Mouse (Mus musculus): ENCODE data around the gene Fbl. TPM values are rescaled to one million over a fixed set of nuclear protein-coding genes. Genes with fewer than 3 reads are reported as not detected.
"Not testable (repeated sequence)": the region's sequence is repeated elsewhere in the genome, so short reads cannot be mapped to it uniquely, and the experiment has no call there.

The Fbl gene
- polyA plus RNA-seq, 1 experiment = 50.0 TPM

DNA sequence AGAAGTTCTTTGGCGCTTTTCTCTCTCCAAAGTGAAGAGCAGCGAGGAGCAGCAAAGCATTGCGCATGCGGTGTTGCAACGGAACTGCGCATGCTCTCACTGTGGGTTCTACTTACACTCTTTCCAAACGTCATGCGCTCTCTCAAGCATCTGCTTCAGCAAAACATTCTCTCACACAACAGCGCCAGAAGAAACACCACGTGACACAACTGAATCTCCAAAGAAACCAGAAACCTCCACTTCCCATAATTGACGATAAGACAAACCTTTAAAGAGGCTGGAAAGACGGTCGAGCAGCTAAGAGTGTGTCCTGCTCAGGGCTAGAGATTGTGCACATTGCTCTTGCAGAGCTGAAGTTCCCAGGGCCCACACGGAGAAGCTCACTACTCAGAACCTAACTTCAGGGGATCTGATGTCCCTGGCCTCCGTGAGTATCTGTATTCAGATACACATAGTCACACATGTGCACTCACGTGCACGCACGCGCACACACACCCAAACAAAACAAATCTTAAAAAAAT lies 39.5 kb downstream of the Fbl start:
- TF ChIP-seq CTCF (IDR thresholded peaks at IDR 0.05; ENCODE audit: control insufficient read depth, insufficient read depth, insufficient replicate concordance, low read depth, low read length) (no peak), POLR2A (IDR thresholded peaks at IDR 0.05; ENCODE audit: control insufficient read depth, low read depth, low read length) (peak; percentile 68; the same call in 1 of the 2 replicates)
- H3K4me3 ChIP-seq (ENCODE audit: control insufficient read depth, low read depth, low read length) = peak overlapping the region; percentile 81
- H3K36me3 ChIP-seq (ENCODE audit: control insufficient read depth, insufficient read depth, low read length) = no peaks in the 10 kb centered on the region
- H3K4me1 ChIP-seq (ENCODE audit: control insufficient read depth, insufficient read depth, low read length) = peaks cover 4% of the 10 kb centered on the region
- no peaks in the 10 kb centered on the region for H3K27me3 ChIP-seq (ENCODE audit: control insufficient read depth, insufficient read depth, low read length)
- 0 out of 2 replicates have a peak overlapping the region, but pooled peaks have one; percentile 69 for H3K27ac ChIP-seq (ENCODE audit: control insufficient read depth, insufficient read depth, low read depth, low read length)

DNA sequence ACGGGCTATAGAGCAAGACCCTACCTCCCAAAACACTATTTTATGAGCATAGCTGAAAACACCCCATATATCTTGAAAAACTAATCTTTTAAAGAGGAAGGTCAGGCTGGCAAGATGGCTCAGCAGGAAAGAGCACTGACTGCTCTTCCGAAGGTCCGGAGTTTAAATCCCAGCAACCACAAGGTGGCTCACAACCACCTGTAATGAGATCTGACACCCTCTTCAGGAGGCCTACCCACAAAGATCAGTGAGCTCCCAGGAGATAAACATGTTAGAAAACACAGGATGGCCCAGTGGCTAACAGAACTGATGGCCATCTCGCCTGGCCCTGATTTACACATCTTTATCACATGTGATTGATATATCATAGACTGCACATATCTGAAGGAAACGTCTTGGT lies 41.2 kb downstream of the Fbl start:
- TF ChIP-seq CTCF (IDR thresholded peaks at IDR 0.05; ENCODE audit: control insufficient read depth, insufficient read depth, insufficient replicate concordance, low read depth, low read length) = no peak
- no peak for TF ChIP-seq POLR2A (IDR thresholded peaks at IDR 0.05; ENCODE audit: control insufficient read depth, low read depth, low read length)
- H3K36me3 ChIP-seq (ENCODE audit: control insufficient read depth, insufficient read depth, low read length) = no peaks in the 10 kb centered on the region
- no peaks in the 10 kb centered on the region for H3K27me3 ChIP-seq (ENCODE audit: control insufficient read depth, insufficient read depth, low read length)
- H3K27ac ChIP-seq (ENCODE audit: control insufficient read depth, insufficient read depth, low read depth, low read length) = no peak overlapping the region
- no peak overlapping the region for H3K4me3 ChIP-seq (ENCODE audit: control insufficient read depth, low read depth, low read length)
- peaks cover 4% of the 10 kb centered on the region for H3K4me1 ChIP-seq (ENCODE audit: control insufficient read depth, insufficient read depth, low read length)

DNA sequence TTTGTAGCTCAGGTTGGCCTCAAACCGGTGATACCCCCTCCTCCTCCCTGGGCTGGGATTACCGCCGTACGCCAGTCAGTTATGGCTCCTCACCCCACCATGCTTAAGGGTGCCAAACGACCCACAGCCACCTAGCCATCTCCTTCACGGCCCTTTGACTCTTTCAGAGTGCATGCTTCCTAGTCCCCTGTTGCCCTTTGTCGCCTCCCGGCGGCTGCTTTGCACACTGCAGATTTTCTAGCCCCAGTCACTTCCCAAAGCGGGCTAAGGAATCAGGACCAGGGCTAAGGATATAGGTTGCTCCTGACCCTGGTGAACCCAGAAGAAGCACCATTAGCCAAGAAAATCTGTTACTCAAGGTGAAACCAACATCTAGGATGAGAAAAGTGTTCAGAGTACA lies 44.6 kb downstream of the Fbl start:
- Histone ChIP-seq H3K27ac (ENCODE audit: control insufficient read depth, insufficient read depth, low read depth, low read length) (no peak overlapping the region), H3K36me3 (ENCODE audit: control insufficient read depth, insufficient read depth, low read length) (no peaks in the 10 kb centered on the region), H3K4me1 (ENCODE audit: control insufficient read depth, insufficient read depth, low read length) (peaks cover 1% of the 10 kb centered on the region), H3K27me3 (ENCODE audit: control insufficient read depth, insufficient read depth, low read length) (no peaks in the 10 kb centered on the region), H3K4me3 (ENCODE audit: control insufficient read depth, low read depth, low read length) (no peak overlapping the region)
- no peak for TF ChIP-seq POLR2A (IDR thresholded peaks at IDR 0.05; ENCODE audit: control insufficient read depth, low read depth, low read length)
- TF ChIP-seq CTCF (IDR thresholded peaks at IDR 0.05; ENCODE audit: control insufficient read depth, insufficient read depth, insufficient replicate concordance, low read depth, low read length) = peak; percentile 67; the same call in 1 of the 2 replicates

DNA sequence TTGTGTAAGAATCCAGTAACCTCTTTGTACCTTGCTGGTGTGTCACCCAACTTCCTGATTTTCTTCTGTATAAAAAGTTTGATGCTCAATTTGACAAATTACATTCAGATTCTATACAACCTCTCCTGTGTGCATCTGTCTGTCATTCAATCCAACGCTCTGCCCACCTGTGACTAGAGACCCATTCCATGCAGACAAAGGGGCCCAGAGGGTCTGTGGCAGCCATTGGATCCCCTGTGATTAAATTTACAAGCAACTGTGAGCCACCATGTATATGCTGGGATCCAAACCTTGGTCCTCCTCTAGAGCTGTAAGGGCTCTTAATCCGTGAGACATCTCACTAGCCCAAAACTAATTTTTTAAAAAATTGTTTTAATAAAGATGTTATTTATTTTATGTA lies 46.4 kb downstream of the Fbl start:
- H3K4me1 ChIP-seq (ENCODE audit: control insufficient read depth, insufficient read depth, low read length); H3K27me3 ChIP-seq (ENCODE audit: control insufficient read depth, insufficient read depth, low read length); H3K27ac ChIP-seq (ENCODE audit: control insufficient read depth, insufficient read depth, low read depth, low read length); H3K4me3 ChIP-seq (ENCODE audit: control insufficient read depth, low read depth, low read length); H3K36me3 ChIP-seq (ENCODE audit: control insufficient read depth, insufficient read depth, low read length): not testable (repeated sequence)

DNA sequence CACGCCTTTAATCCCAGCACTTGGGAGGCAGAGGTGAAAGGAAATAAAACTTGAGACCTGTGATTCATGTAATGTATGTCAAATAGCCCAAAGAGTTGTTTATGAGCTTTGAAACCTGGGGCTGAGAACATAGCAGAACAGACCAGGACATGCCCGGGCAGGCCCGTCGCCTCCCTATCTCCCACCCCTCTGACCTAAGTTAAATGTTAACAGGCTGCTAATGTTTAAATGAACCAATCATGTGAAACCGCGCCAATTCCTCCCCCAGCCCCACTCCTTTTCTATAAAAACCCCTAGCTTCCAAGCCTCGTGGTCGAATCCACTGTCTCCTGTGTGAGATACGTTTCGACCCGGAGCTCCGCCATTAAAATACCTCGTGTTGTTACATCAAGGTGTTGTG lies 48.3 kb downstream of the Fbl start:
- H3K27me3 ChIP-seq (ENCODE audit: control insufficient read depth, insufficient read depth, low read length); H3K36me3 ChIP-seq (ENCODE audit: control insufficient read depth, insufficient read depth, low read length); H3K4me3 ChIP-seq (ENCODE audit: control insufficient read depth, low read depth, low read length); H3K27ac ChIP-seq (ENCODE audit: control insufficient read depth, insufficient read depth, low read depth, low read length); H3K4me1 ChIP-seq (ENCODE audit: control insufficient read depth, insufficient read depth, low read length): not testable (repeated sequence)

GRCm38 (mm10) chr7:28218951-28219740 lies 49.6 kb downstream of the Fbl start:
- H3K36me3 ChIP-seq (ENCODE audit: control insufficient read depth, insufficient read depth, low read length); H3K4me1 ChIP-seq (ENCODE audit: control insufficient read depth, insufficient read depth, low read length); H3K4me3 ChIP-seq (ENCODE audit: control insufficient read depth, low read depth, low read length); H3K27me3 ChIP-seq (ENCODE audit: control insufficient read depth, insufficient read depth, low read length); H3K27ac ChIP-seq (ENCODE audit: control insufficient read depth, insufficient read depth, low read depth, low read length): not testable (repeated sequence)

GRCm38 (mm10) chr7:28226836-28227235 lies 57.3 kb downstream of the Fbl start:
- H3K36me3 ChIP-seq (ENCODE audit: control insufficient read depth, insufficient read depth, low read length); H3K27ac ChIP-seq (ENCODE audit: control insufficient read depth, insufficient read depth, low read depth, low read length); H3K4me1 ChIP-seq (ENCODE audit: control insufficient read depth, insufficient read depth, low read length); H3K4me3 ChIP-seq (ENCODE audit: control insufficient read depth, low read depth, low read length); H3K27me3 ChIP-seq (ENCODE audit: control insufficient read depth, insufficient read depth, low read length): not testable (repeated sequence)

DNA sequence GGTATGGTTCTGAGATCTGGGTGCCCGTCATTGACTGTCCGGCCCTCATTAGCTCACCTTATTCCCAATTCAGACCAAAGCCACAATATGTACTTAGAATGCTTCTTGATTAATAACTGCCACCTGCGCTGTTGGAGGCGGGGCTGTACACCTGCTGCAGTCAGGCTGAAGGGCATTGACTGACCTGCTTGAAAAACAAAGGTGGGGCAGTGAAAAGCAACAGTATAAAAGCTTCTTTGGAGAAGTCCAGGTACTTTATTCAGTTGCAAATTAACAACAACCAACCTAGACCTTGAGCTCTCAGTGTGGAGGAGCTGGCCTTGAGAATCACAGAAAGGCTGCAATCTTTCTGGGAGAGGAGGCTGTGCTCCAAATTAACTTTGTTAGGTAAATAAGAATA lies 57.9 kb downstream of the Fbl start:
- not testable (repeated sequence) for H3K27ac ChIP-seq (ENCODE audit: control insufficient read depth, insufficient read depth, low read depth, low read length); H3K36me3 ChIP-seq (ENCODE audit: control insufficient read depth, insufficient read depth, low read length); H3K4me1 ChIP-seq (ENCODE audit: control insufficient read depth, insufficient read depth, low read length); H3K4me3 ChIP-seq (ENCODE audit: control insufficient read depth, low read depth, low read length); H3K27me3 ChIP-seq (ENCODE audit: control insufficient read depth, insufficient read depth, low read length)

Other genes starting within 250 kb of the Fbl start
- 10.0 and 15.4 TPM in 2 replicates for gene Zfp974, start 240.2 kb upstream of the Fbl start, polyA plus RNA-seq (2012; rRNA removed)
- gene Zfp780b, start 190.5 kb upstream of the Fbl start, polyA plus RNA-seq (2012; rRNA removed) = 1.5 and 1.6 TPM in 2 replicates
- 1.3 and 2.8 TPM in 2 replicates for gene Zfp850, start 155.6 kb upstream of the Fbl start, polyA plus RNA-seq (2012; rRNA removed)
- 55.5 and 57.6 TPM in 2 replicates for gene Psmc4, start 119.6 kb upstream of the Fbl start, polyA plus RNA-seq (2012; rRNA removed)
- 1.3 and 3.4 TPM in 2 replicates for gene Fcgbp, start 98.5 kb upstream of the Fbl start, polyA plus RNA-seq (2012; rRNA removed)
- 0.04 and 0.05 TPM in 2 replicates for gene 9530053A07Rik, start 40.2 kb upstream of the Fbl start, polyA plus RNA-seq (2012; rRNA removed)
- 462 and 482 TPM in 2 replicates for gene Dyrk1b, start 9.8 kb downstream of the Fbl start, polyA plus RNA-seq (2012; rRNA removed)
- gene Eid2, start 98.2 kb downstream of the Fbl start, polyA plus RNA-seq (2012; rRNA removed) = 6.0 and 6.1 TPM in 2 replicates
- 13.9 and 19.5 TPM in 2 replicates for gene Eid2b, start 108.0 kb downstream of the Fbl start, polyA plus RNA-seq (2012; rRNA removed)
- 408 and 454 TPM in 2 replicates for gene Selenov, start 121.5 kb downstream of the Fbl start, polyA plus RNA-seq (2012; rRNA removed)
- gene Dll3, start 132.5 kb downstream of the Fbl start, polyA plus RNA-seq (2012; rRNA removed) = 24.9 and 31.9 TPM in 2 replicates
- 25.6 and 27.6 TPM in 2 replicates for gene Timm50, start 142.4 kb downstream of the Fbl start, polyA plus RNA-seq (2012; rRNA removed)
- gene Supt5, start 169.0 kb downstream of the Fbl start, polyA plus RNA-seq (2012; rRNA removed) = 126 and 127 TPM in 2 replicates
- 227 and 277 TPM in 2 replicates for gene Rps16, start 180.9 kb downstream of the Fbl start, polyA plus RNA-seq (2012; rRNA removed)
- 14.7 and 20.1 TPM in 2 replicates for gene Plekhg2, start 202.9 kb downstream of the Fbl start, polyA plus RNA-seq (2012; rRNA removed)
- 3.8 and 4.9 TPM in 2 replicates for gene Zfp36, start 210.5 kb downstream of the Fbl start, polyA plus RNA-seq (2012; rRNA removed)
- 129 and 135 TPM in 2 replicates for gene Med29, start 223.0 kb downstream of the Fbl start, polyA plus RNA-seq (2012; rRNA removed)
- gene Paf1, start 223.2 kb downstream of the Fbl start, polyA plus RNA-seq (2012; rRNA removed) = 84.1 and 97.0 TPM in 2 replicates

All from testis, adult 2 months (tissue).